Mouse (Mus musculus): ENCODE results near the gene Ttf1. TPM values are rescaled to one million over a fixed set of nuclear protein-coding genes. Genes with fewer than 3 reads are reported as not detected.

The Ttf1 gene
- polyA plus RNA-seq, 1 experiment from 2014 or later: 10.4 TPM

DNA sequence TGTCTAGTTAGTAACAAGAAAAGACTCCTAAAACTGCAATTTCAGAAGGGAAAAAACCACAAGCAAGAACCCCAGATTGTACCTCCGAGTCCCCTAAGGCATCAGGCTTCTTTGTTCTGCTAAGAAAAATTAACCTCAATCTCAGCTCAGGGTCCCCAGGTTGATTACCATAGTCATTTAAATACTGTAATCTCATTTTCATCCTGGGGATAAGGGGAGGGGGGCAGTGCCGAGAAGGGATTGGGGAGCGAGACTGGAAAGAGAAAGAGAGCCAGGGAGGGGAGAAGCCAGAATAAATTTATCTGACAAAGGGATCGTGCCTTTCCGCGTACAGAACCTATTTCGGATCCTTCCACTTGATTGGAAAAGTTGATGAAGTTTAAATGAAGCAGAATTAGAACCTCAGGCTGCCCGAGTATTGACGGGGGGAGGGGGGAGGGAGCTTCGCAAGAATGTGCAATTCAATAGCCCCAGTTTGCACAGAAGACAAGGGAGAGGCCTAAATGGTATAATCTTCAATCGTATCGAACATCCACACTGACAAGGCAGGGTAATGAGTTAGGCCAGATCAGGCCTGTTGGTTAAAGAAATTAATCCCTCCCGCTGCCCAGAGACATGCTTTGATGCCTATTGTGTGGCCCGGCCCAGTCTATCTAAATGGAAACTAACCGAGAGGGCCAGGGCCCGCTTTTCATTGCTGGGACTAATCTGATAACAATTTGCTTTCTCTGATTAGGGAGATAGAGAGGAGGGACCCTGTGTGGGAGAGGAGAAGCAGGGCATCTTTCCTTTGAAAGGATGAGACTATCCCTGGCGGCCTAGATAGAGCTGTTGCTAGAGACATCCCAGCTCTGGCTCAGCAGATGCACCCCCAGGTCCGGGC lies 19.2 kb upstream of the Ttf1 start:
- no peak for DNase-seq (ENCODE audit: low spot score)
- H3K36me3 ChIP-seq (replicated peaks): no peaks in the 10 kb centered on the region
- 3% methylated on average over 18 of the region's 18 CpGs for WGBS
- H3K4me1 ChIP-seq: peaks cover 30% of the 10 kb centered on the region
- H3K4me3 ChIP-seq: peak overlapping the region; percentile 16; the same call in 1 of the 2 replicates
- H3K9me3 ChIP-seq: no peaks in the 10 kb centered on the region
- peaks cover 98% of the 10 kb centered on the region for H3K27me3 ChIP-seq (replicated peaks; ENCODE audit: low read depth, poor library complexity, severe bottlenecking)
- no peak overlapping the region for H3K27ac ChIP-seq (replicated peaks)

DNA sequence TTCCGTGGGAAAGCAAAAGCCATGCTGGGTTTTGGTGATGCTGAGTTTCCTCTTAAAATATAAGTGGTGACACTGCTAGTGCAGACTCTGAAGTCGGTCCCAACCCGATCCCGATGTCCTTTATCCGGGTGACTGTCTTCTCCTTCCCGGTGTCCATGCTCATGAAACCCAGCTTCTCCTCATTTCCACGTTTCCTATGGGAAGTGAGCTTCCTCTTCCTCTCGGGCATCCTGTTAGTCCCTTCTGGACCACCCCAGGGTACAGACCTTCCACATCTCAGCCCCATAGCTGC lies 18.6 kb upstream of the Ttf1 start:
- H3K4me1 ChIP-seq: peaks cover 36% of the 10 kb centered on the region
- no peaks in the 10 kb centered on the region for H3K9me3 ChIP-seq
- no peak overlapping the region for H3K4me3 ChIP-seq
- H3K27ac ChIP-seq (replicated peaks): no peak overlapping the region
- H3K27me3 ChIP-seq (replicated peaks; ENCODE audit: low read depth, poor library complexity, severe bottlenecking): peaks cover 97% of the 10 kb centered on the region
- WGBS: 14% methylated on average over 8 of the region's 8 CpGs
- H3K36me3 ChIP-seq (replicated peaks): no peaks in the 10 kb centered on the region
- DNase-seq (ENCODE audit: low spot score): no peak

DNA sequence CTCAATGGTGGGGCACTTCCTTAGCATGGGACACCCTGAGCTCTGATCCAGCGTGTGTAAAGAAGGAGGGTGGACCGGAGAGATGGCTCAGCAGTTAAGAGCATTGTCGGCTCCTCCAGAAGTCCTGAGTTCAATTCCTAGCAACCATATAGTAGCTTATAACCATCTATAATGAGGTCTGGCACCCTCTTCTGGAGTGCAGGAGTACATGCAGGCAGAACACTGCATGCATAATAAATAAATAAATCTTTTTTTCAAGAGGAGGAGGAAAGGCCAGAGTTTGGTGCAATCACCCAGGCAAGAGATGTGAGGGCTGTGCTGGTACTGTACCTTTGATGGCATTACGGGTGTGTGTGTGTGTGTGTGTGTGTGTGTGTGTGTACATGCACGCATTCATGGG lies 17.9 kb upstream of the Ttf1 start:
- Histone ChIP-seq H3K9me3 (no peaks in the 10 kb centered on the region), H3K4me1 (peaks cover 39% of the 10 kb centered on the region), H3K36me3 (replicated peaks) (no peaks in the 10 kb centered on the region), H3K27me3 (replicated peaks; ENCODE audit: low read depth, poor library complexity, severe bottlenecking) (peaks cover 95% of the 10 kb centered on the region), H3K4me3 (no peak overlapping the region), H3K27ac (replicated peaks) (no peak overlapping the region)
- DNase-seq (ENCODE audit: low spot score): no peak
- 85% methylated on average over 5 of the region's 5 CpGs for WGBS

DNA sequence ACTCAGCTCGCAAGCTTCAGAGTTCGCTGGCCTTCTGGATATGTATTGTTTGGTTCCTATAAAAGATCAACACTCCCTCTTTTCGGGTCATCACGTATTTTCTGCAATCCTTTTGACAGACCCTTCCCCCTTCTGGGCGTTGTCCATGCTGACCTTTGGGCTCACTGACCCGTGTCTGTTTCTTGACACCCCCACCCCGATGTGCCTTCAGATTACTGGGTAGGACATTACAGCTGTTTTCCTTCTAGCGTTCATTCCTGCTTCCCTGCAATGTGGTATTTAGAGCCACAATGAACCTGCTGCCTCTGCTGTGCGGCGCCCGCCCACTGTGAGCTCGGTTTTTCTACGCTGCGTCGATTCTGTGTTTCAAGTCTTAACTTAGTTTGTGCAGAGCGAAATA lies 13.9 kb upstream of the Ttf1 start:
- Histone ChIP-seq H3K27ac (replicated peaks) (no peak overlapping the region), H3K4me3 (peak overlapping the region; percentile 16; the same call in 1 of the 2 replicates), H3K36me3 (replicated peaks) (no peaks in the 10 kb centered on the region), H3K9me3 (no peaks in the 10 kb centered on the region), H3K4me1 (peaks cover 27% of the 10 kb centered on the region), H3K27me3 (replicated peaks; ENCODE audit: low read depth, poor library complexity, severe bottlenecking) (peaks cover 85% of the 10 kb centered on the region)
- no peak for DNase-seq (ENCODE audit: low spot score)
- 32% methylated on average over 16 of the region's 16 CpGs for WGBS

DNA sequence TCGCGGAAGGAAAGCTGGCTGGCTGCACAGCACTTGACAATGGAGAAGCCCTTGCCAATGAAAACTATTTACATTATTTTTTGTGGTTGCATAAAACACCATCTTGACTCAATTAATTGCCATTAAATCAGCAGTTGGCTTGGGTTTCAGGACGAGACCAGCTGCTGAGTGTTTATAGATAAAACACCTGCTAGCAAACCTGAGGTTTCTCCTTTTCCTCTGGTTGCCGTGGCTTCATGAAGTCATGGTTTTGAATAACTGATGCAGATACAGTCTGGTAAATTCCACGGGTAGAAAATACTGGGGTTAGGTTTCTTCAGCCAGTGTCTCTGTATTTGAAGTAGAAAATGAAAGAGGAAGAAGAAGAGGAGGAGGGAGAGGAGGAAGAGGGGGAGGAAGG lies 8.1 kb upstream of the Ttf1 start:
- Histone ChIP-seq H3K36me3 (replicated peaks) (no peaks in the 10 kb centered on the region), H3K4me3 (no peak overlapping the region), H3K27me3 (replicated peaks; ENCODE audit: low read depth, poor library complexity, severe bottlenecking) (peaks cover 80% of the 10 kb centered on the region), H3K9me3 (no peaks in the 10 kb centered on the region), H3K4me1 (peaks cover 11% of the 10 kb centered on the region), H3K27ac (replicated peaks) (no peak overlapping the region)
- DNase-seq (ENCODE audit: low spot score): no peak
- WGBS: 66% methylated on average over 5 of the region's 5 CpGs

DNA sequence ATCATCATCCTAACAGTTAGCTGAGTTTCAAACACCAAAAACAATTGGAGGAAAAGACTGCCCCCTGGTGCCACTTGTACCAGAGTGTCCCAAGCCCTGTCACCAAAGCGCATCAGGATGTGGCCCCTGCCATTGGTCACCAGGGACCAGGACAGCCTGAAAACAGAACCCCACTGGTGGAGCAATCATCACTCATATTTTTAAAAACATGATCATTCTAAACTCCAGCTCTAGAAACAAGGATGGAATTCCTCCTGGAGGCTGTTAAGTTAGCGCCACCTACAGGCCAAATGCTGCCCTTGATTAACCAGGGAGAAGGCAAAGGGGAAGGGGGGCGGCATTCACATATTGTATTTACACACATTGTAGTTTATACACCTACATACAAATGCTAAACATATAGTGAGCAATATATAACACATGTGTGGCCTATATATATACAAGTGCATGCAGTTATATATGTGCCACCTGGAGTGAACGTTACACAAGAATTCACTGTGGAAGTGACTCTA lies 7.1 kb upstream of the Ttf1 start:
- Histone ChIP-seq H3K27ac (replicated peaks) (no peak overlapping the region), H3K36me3 (replicated peaks) (no peaks in the 10 kb centered on the region), H3K9me3 (no peaks in the 10 kb centered on the region), H3K4me1 (peaks cover 11% of the 10 kb centered on the region), H3K27me3 (replicated peaks; ENCODE audit: low read depth, poor library complexity, severe bottlenecking) (peaks cover 80% of the 10 kb centered on the region), H3K4me3 (no peak overlapping the region)
- WGBS: 32% methylated on average over 4 of the region's 4 CpGs
- peak; percentile 72 for DNase-seq (ENCODE audit: low spot score)

- WGBS: 5% methylated on average over 20 of the region's 20 CpGs
- peaks cover 80% of the 10 kb centered on the region for H3K27me3 ChIP-seq (replicated peaks; ENCODE audit: low read depth, poor library complexity, severe bottlenecking)
- no peaks in the 10 kb centered on the region for H3K9me3 ChIP-seq
- H3K27ac ChIP-seq (replicated peaks): no peak overlapping the region
- peak; percentile 71 for DNase-seq (ENCODE audit: low spot score)
- peaks cover 11% of the 10 kb centered on the region for H3K4me1 ChIP-seq
- no peaks in the 10 kb centered on the region for H3K36me3 ChIP-seq (replicated peaks)
- peak overlapping the region; percentile 64 for H3K4me3 ChIP-seq
Measured at GRCm38 (mm10) chr2:29053802-29054544, 6.1 kb upstream of the Ttf1 start.

DNA sequence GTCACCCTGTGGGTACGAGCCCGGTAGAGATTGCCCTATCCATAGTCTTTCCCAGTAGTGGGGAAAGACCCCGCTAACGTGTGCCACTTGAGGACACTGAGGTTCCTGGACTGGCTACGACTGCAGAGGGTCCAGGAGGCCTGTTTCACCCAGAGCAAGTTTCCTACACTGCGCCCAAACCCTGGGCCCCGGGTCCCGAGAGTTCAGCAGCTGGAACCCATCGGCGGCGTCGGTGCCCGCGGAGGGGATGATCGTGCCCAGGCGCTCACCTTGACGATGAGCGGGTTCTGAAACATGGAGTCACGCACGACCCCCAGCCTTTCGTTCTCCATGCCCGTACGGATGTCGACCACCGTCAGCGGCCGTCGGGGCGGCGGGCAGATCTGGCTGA lies 5.5 kb upstream of the Ttf1 start:
- Histone ChIP-seq H3K9me3 (no peaks in the 10 kb centered on the region), H3K36me3 (replicated peaks) (no peaks in the 10 kb centered on the region), H3K27me3 (replicated peaks; ENCODE audit: low read depth, poor library complexity, severe bottlenecking) (peaks cover 81% of the 10 kb centered on the region), H3K4me3 (peak overlapping the region; percentile 64), H3K27ac (replicated peaks) (no peak overlapping the region), H3K4me1 (peaks cover 11% of the 10 kb centered on the region)
- WGBS: 2% methylated on average over 30 of the region's 30 CpGs
- DNase-seq (ENCODE audit: low spot score): no peak

DNA sequence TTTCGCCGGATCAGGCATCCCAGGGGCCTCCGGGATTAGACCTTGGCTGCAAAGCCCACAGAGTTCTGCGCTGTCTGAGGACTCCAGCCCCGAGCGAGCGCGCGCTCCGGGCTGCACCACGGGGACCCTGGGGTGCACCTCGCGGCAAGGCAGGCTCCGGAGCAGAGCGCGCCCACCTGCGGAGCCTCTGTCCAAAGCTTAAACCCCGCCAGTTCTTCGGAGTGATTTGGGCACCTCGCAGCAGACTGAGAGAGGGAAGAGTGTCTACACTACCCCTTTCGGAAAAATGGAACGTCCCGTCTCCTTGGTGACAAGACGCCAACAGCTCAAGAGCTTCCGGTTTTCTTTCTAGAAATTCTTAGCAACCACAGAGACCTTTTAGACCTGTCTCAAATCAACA lies 5.1 kb upstream of the Ttf1 start, which contains the start of gene Cfap77:
Gene Cfap77 (minus strand): TSS at position 76 of the 400 bp plus-strand sequence.
- H3K4me3 ChIP-seq: peak within 1 kb of the TSS; percentile 64
- H3K27me3 ChIP-seq (replicated peaks; ENCODE audit: low read depth, poor library complexity, severe bottlenecking): peaks cover 81% of the 10 kb centered on the region
- H3K4me1 ChIP-seq: peaks cover 11% of the 10 kb centered on the region
- H3K27ac ChIP-seq (replicated peaks): peak within 1 kb of the TSS; percentile 87
- WGBS: under 1% methylated on average over 25 of the region's 25 CpGs
- H3K36me3 ChIP-seq (replicated peaks): no peaks in the 10 kb centered on the region
- H3K9me3 ChIP-seq: no peaks in the 10 kb centered on the region
- peak; percentile 69 for DNase-seq (ENCODE audit: low spot score)

- 93% methylated on average over 6 of the region's 6 CpGs for WGBS
- Histone ChIP-seq H3K36me3 (replicated peaks) (peaks cover 58% of the 10 kb centered on the region), H3K4me1 (peaks cover 11% of the 10 kb centered on the region), H3K27me3 (replicated peaks; ENCODE audit: low read depth, poor library complexity, severe bottlenecking) (no peaks in the 10 kb centered on the region), H3K4me3 (no peak overlapping the region), H3K27ac (replicated peaks) (no peak overlapping the region), H3K9me3 (no peaks in the 10 kb centered on the region)
- DNase-seq (ENCODE audit: low spot score): no peak
Measured at GRCm38 (mm10) chr2:29065796-29066195, 5.7 kb downstream of the Ttf1 start.

DNA sequence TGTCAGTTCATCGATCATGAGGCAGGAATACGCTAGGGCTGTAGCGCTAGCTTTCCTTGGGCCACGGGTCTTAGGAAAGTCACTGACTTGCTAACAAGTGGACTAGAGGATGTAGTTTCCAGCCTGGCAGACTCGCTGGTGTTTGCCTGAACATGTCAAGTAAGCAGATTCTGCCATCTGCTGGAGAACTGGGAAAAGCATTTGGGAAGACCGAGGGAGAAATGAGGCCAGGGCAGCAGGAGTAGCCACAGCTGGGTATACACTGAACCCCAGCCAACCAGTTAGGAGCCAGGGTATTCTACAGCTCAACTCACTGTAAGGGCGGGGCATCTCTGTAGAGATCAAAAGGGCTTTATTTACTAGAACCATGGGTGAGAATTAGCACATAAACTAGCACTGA lies 6.3 kb downstream of the Ttf1 start:
- Histone ChIP-seq H3K27ac (replicated peaks) (no peak overlapping the region), H3K36me3 (replicated peaks) (peaks cover 65% of the 10 kb centered on the region), H3K27me3 (replicated peaks; ENCODE audit: low read depth, poor library complexity, severe bottlenecking) (no peaks in the 10 kb centered on the region), H3K4me1 (peaks cover 5% of the 10 kb centered on the region), H3K4me3 (no peak overlapping the region), H3K9me3 (no peaks in the 10 kb centered on the region)
- WGBS: 63% methylated on average over 7 of the region's 7 CpGs
- peak; percentile 28 for DNase-seq (ENCODE audit: low spot score)

- Histone ChIP-seq H3K27ac (replicated peaks) (no peak overlapping the region), H3K9me3 (no peaks in the 10 kb centered on the region), H3K36me3 (replicated peaks) (peaks cover 97% of the 10 kb centered on the region), H3K4me3 (no peak overlapping the region), H3K4me1 (no peaks in the 10 kb centered on the region), H3K27me3 (replicated peaks; ENCODE audit: low read depth, poor library complexity, severe bottlenecking) (no peaks in the 10 kb centered on the region)
- DNase-seq (ENCODE audit: low spot score): no peak
- 92% methylated on average over 7 of the region's 7 CpGs for WGBS
Measured at GRCm38 (mm10) chr2:29074676-29075075, 14.6 kb downstream of the Ttf1 start.

Data from embryonic facial prominence, embryonic 10.5 days (tissue).